In genomic region chr11:60537468-60538347, GRCm38 (mm10) we compare ENCODE assay signal across 8 mouse cellular contexts. TPM values are rescaled to one million over a fixed set of nuclear protein-coding genes. Genes with fewer than 3 reads are reported as not detected.
DNase-seq lines count a peak whose midpoint lies in the region; ATAC-seq and TF ChIP-seq lines count a peak whose summit lies in the region.

No protein-coding gene starts in this region.

- H3K27ac ChIP-seq in ES-E14 (ENCODE audit: insufficient read depth, low read depth, low read length, poor library complexity, severe bottlenecking) = peak overlapping the region; percentile 99
- H3K27ac ChIP-seq in forebrain, embryonic 15.5 days (replicated peaks) = peak overlapping the region; percentile 98

- ATAC-seq in forebrain, embryonic 15.5 days (replicated peaks) = peak; percentile 94
- ATAC-seq in neutrophil, adult 5-6 weeks (ENCODE audit: extremely low read depth, insufficient number of reproducible peaks, low FRiP score, poor library complexity, severe bottlenecking) = peak; percentile 84

- in situ Hi-C loops in ES-E14 (cut with MboI; ENCODE audit: low sequenced_read_pairs in 2 of 2, unreplicated experiment in 2 of 2) = no loop called here

- H3K9ac ChIP-seq in ES-E14 (ENCODE audit: insufficient read depth, low read depth, low read length, poor library complexity, severe bottlenecking) = peak overlapping the region; percentile 95
- H3K9ac ChIP-seq in forebrain, embryonic 15.5 days (replicated peaks) = peak overlapping the region; percentile 78

- H3K4me2 ChIP-seq in forebrain, embryonic 15.5 days (replicated peaks) = peak overlapping the region; percentile 95

- no peak for TF ChIP-seq CTCF in lung, adult 2 months (IDR thresholded peaks at IDR 0.05; ENCODE audit: insufficient read depth, low read length)

- H3K36me3 ChIP-seq in ES-E14 (ENCODE audit: control insufficient read depth, insufficient read depth, low read length, poor library complexity, severe bottlenecking) = peaks cover 21% of the 10 kb centered on the region
- no peaks in the 10 kb centered on the region; the same call in 1 of the 2 replicates for H3K36me3 ChIP-seq in forebrain, embryonic 15.5 days

- under 1% methylated on average over 91 of the region's 91 CpGs for WGBS in forebrain, embryonic 15.5 days
- under 1% methylated on average over 91 of the region's 91 CpGs for WGBS in lung, adult 2 months

- TF ChIP-seq POLR2A in lung, adult 2 months (IDR thresholded peaks at IDR 0.05; ENCODE audit: borderline replicate concordance, extremely low read depth, low read depth, low read length) = peak; percentile 56

- no peaks in the 10 kb centered on the region for H3K27me3 ChIP-seq in forebrain, embryonic 15.5 days

- peak; percentile 88 for DNase-seq in ES-E14 (ENCODE audit: low read depth, low spot score)
- peak; percentile 99 for DNase-seq in cerebellum, adult 11-12 months
- DNase-seq in heart, postnatal 25 days (ENCODE audit: low spot score) = peak; percentile 95
- DNase-seq in layer of hippocampus, adult 18-20 months (ENCODE audit: low spot score in 2 of 2) = peak; percentile 98 to 99
- peak; percentile 95 for DNase-seq in lung, adult 2 months
- peak; percentile 90 to 92 for DNase-seq in thymus, adult 18-20 months

- H3K9me3 ChIP-seq in ES-E14 (ENCODE audit: control insufficient read depth, insufficient read depth, low read depth, low read length) = no peaks in the 10 kb centered on the region
- no peaks in the 10 kb centered on the region for H3K9me3 ChIP-seq in forebrain, embryonic 15.5 days

- peak overlapping the region; percentile 83 to 91 for H3K4me3 ChIP-seq in ES-E14 (ENCODE audit: insufficient read depth in 1 of 2, low read depth in 1 of 2, low read length in 2 of 2, poor library complexity in 1 of 2, severe bottlenecking in 1 of 2)
- peak overlapping the region; percentile 90 for H3K4me3 ChIP-seq in forebrain, embryonic 15.5 days
- H3K4me3 ChIP-seq in lung, adult 2 months (replicated peaks; ENCODE audit: extremely low read depth, low read depth, low read length) = peak overlapping the region; percentile 90

- peaks cover 0 to 2% of the 10 kb centered on the region in 2 experiments; a peak in 1 of 4 replicates for H3K4me1 ChIP-seq in ES-E14 (ENCODE audit: control insufficient read depth in 2 of 2, insufficient read depth in 2 of 2, low read length in 2 of 2, poor library complexity in 1 of 2)
- H3K4me1 ChIP-seq in forebrain, embryonic 15.5 days = peaks cover 50% of the 10 kb centered on the region
- peaks cover 14% of the 10 kb centered on the region for H3K4me1 ChIP-seq in lung, adult 2 months (ENCODE audit: control insufficient read depth, insufficient read depth, low read length)

- intact Hi-C loops in heart, postnatal 25 days (cut with DNase I) = loop anchor here (5.0 kb wide), 1 partner anchor 240 kb away; the partner anchor contains the start of genes Smcr8 and Top3a

TF ChIP-seq in ES-E14, 5 proteins besides CTCF, POLR2A, EP300 and RAD21:
- TF ChIP-seq CHD2 (IDR thresholded peaks at IDR 0.05; ENCODE audit: low read depth, low read length) (no peak), HCFC1 (IDR thresholded peaks at IDR 0.05; ENCODE audit: borderline replicate concordance, insufficient read depth, low read length) (peak; percentile 58; the same call in 1 of the 2 replicates), ZNF384 (IDR thresholded peaks at IDR 0.05; ENCODE audit: low read depth, low read length) (no peak), MAFK (IDR thresholded peaks at IDR 0.05; ENCODE audit: insufficient read depth, low read depth, low read length) (no peak), ZC3H11A (IDR thresholded peaks at IDR 0.05; ENCODE audit: borderline replicate concordance, low read depth, low read length) (no peak)
TF ChIP-seq in ES-E14: peak in this region for 1.

RNA-seq across cellular contexts. Expression of gene Alkbh5, which starts 1.5 kb away (rescaled TPM):
- 23.4 and 27.6 TPM in 2 replicates for total RNA-seq in ES-E14 (2012; rRNA removed)
- 27.5 and 27.9 TPM in 2 replicates for polyA plus RNA-seq in forebrain, embryonic 15.5 days (2015; fragmentation: Nextera tagmentation; extraction: Ambion mirVana)
- total RNA-seq in heart, postnatal 25 days (2021) = 10 to 100 TPM; 72.8 to 82.5 TPM
- total RNA-seq in layer of hippocampus, adult 18-20 months (2021) = 10 to 100 TPM; 62.2 to 63.2 TPM
- polyA plus RNA-seq in lung, adult 2 months (2012; rRNA removed) = 28.0 and 28.3 TPM in 2 replicates
- total RNA-seq in neutrophil, adult 5-6 weeks (2017) = 38.1 and 40.3 TPM in 2 replicates

Comparison
In these comparisons a context has a peak if more than half of its experiments do, and no peak if none do; other contexts are left out.
1. Peak in every context shown above with its lines: DNase-seq, ATAC-seq, H3K4me3 ChIP-seq and H3K27ac ChIP-seq.